Mouse (Mus musculus) midbrain, embryonic 10.5 days (tissue): Measurements from ENCODE around the gene Ctcf. TPM values are rescaled to one million over a fixed set of nuclear protein-coding genes. Genes with fewer than 3 reads are reported as not detected.

Experiments used
- DNase-seq: peaks from one replicate; pipeline ENCODE4 v3.0.0-alpha.2; 2017; ENCODE audit warnings: low spot score
- H3K27ac ChIP-seq: fragments of 300-500 bp; sonication (generic); replicated peaks from 2 replicates; pipeline ENCODE4 v1.5.1; 2016; ENCODE audit warnings: mild to moderate bottlenecking
- H3K27me3 ChIP-seq: fragments of 300-500 bp; sonication (generic); 2 replicates; pipeline ENCODE4 v1.6.1; 2016; ENCODE audit warnings: low read depth, mild to moderate bottlenecking; ENCODE audit not compliant: poor library complexity, severe bottlenecking
- H3K36me3 ChIP-seq: fragments of 300-500 bp; sonication (generic); 2 replicates; pipeline ENCODE4 v1.6.1; 2016; ENCODE audit warnings: mild to moderate bottlenecking, moderate library complexity
- H3K4me1 ChIP-seq: fragments of 300-500 bp; sonication (generic); 2 replicates; pipeline ENCODE4 v1.6.1; 2016
- H3K4me3 ChIP-seq: fragments of 300-500 bp; sonication (generic); 2 replicates; pipeline ENCODE4 v1.5.1; 2016; ENCODE audit warnings: mild to moderate bottlenecking, moderate library complexity
- H3K9me3 ChIP-seq: fragments of 300-500 bp; sonication (generic); replicated peaks from 2 replicates; pipeline ENCODE4 v1.6.1; 2016; ENCODE audit warnings: mild to moderate bottlenecking
- WGBS: fragments of 180-500 bp; shearing (Covaris S2); methylation state at CpG from one replicate; pipeline ENCODE4 v1.1.7; 2016; 5-methylcytosine and 5-hydroxymethylcytosine counted together
- polyA plus RNA-seq: library from polyadenylated mRNA; unstranded; fragments of >200 nt; fragmentation: Nextera tagmentation; extraction: Ambion mirVana; gene quantifications from 2 replicates; pipeline ENCODE4 v1.2.1, GENCODE M21; 2016

Gene Ctcf
- polyA plus RNA-seq, 1 experiment from 2014 or later: 137 TPM

DNA sequence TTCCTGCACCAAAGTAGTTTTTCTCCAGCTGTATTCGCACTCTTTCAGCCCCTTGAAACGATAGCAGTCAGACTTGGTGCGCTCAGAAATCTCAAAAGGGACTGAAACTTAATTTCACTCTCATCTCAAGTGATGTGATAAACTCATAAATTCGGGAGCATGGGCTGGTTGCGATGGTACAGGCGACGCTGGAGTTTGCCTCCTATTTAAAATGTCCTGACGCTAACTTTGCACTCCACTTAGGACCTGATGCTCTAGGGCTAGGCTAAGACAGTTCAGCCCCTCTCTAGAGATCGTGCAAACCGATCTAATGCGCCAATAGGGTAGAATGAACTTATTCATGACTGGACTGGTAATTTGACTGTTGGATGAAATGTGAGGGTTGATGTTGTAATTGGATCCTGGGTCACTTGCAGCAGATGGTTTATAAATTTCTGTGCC lies 1.3 kb downstream of the Ctcf start:
- Histone ChIP-seq H3K36me3 (peaks cover 9% of the 10 kb centered on the region), H3K27me3 (no peaks in the 10 kb centered on the region), H3K4me3 (peak overlapping the region; percentile 95), H3K4me1 (peaks cover 31% of the 10 kb centered on the region), H3K9me3 (no peaks in the 10 kb centered on the region), H3K27ac (peak overlapping the region; percentile 100)
- under 1% methylated on average over 11 of the region's 11 CpGs for WGBS
- no peak for DNase-seq

- Histone ChIP-seq H3K27me3 (no peaks in the 10 kb centered on the region), H3K27ac (no peak overlapping the region)
- 91% methylated on average over 4 of the region's 4 CpGs for WGBS
Observed at GRCm38 (mm10) chr8:105638510-105638909, 2.1 kb downstream of the Ctcf start.

GRCm38 (mm10) chr8:105639835-105640234 lies 3.5 kb downstream of the Ctcf start:
- no peak for DNase-seq
- peaks cover 27% of the 10 kb centered on the region for H3K36me3 ChIP-seq
- peaks cover 28% of the 10 kb centered on the region for H3K4me1 ChIP-seq
- H3K9me3 ChIP-seq: no peaks in the 10 kb centered on the region
- H3K4me3 ChIP-seq: no peak overlapping the region
- WGBS: 85% methylated on average over 1 of the region's 1 CpGs
- H3K27me3 ChIP-seq: no peaks in the 10 kb centered on the region
- no peak overlapping the region for H3K27ac ChIP-seq

More at GRCm38 (mm10) chr8:105638510-105638909, 2.1 kb downstream of the Ctcf start:
- H3K4me3 ChIP-seq: peak overlapping the region; percentile 95
- H3K36me3 ChIP-seq: peaks cover 14% of the 10 kb centered on the region
- H3K4me1 ChIP-seq: peaks cover 31% of the 10 kb centered on the region
- no peaks in the 10 kb centered on the region for H3K9me3 ChIP-seq
- DNase-seq: no peak

DNA sequence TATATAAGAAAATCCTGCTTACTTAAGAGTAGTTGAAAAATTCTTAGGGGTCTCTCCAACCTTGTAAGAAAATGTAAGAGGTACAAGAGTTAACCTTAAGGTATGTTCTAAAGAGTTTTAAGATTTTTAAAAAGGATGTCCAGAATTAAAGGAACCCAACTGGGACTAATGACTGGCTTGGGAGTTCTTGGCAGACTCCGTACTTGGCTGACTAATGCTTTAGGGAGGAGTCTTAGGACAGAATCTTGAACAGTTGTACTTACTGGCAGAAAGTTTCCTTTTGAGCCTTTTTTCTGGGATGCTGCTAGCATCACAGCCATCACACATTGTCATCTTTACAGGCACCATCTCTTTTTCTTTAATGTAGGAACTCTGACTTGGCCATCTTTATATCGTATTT lies 4.1 kb downstream of the Ctcf start:
- H3K36me3 ChIP-seq: peaks cover 34% of the 10 kb centered on the region
- no peak overlapping the region for H3K27ac ChIP-seq
- 91% methylated on average over 2 of the region's 2 CpGs for WGBS
- no peaks in the 10 kb centered on the region for H3K9me3 ChIP-seq
- H3K4me1 ChIP-seq: peaks cover 21% of the 10 kb centered on the region
- DNase-seq: no peak
- no peak overlapping the region for H3K4me3 ChIP-seq
- H3K27me3 ChIP-seq: no peaks in the 10 kb centered on the region

GRCm38 (mm10) chr8:105645205-105645604 lies 8.8 kb downstream of the Ctcf start:
- Histone ChIP-seq H3K27me3 (no peaks in the 10 kb centered on the region), H3K36me3 (peaks cover 65% of the 10 kb centered on the region), H3K4me1 (no peaks in the 10 kb centered on the region; the same call in 1 of the 2 replicates), H3K4me3 (no peak overlapping the region), H3K9me3 (no peaks in the 10 kb centered on the region), H3K27ac (no peak overlapping the region)
- DNase-seq: no peak
- WGBS: 96% methylated on average over 1 of the region's 1 CpGs

GRCm38 (mm10) chr8:105648929-105649328 lies 12.6 kb downstream of the Ctcf start:
- WGBS: 97% methylated on average over 1 of the region's 1 CpGs
- Histone ChIP-seq H3K4me1 (no peaks in the 10 kb centered on the region), H3K9me3 (no peaks in the 10 kb centered on the region), H3K4me3 (no peak overlapping the region), H3K36me3 (peaks cover 92% of the 10 kb centered on the region), H3K27ac (no peak overlapping the region), H3K27me3 (no peaks in the 10 kb centered on the region)
- DNase-seq: no peak

DNA sequence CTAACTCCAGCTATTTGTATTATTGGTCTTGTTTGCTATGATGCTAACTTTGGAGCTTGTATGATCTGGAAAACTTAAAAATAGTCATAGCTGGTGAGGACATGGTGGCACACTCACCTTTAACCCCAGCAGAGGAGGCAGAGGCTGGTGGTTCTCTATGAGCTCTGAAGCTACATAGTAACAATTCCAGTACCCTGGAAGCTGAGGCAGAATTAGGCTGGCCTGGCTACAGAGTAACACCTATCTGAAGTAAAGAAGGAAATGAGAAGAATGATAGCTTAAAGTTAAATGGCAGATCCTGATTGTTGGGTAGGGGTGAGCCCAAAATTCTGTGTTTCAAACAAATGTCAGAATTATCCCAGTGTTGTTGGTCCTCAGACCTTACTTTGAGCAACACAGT lies 21.3 kb downstream of the Ctcf start:
- Histone ChIP-seq H3K27ac (no peak overlapping the region), H3K4me1 (no peaks in the 10 kb centered on the region), H3K9me3 (no peaks in the 10 kb centered on the region), H3K27me3 (no peaks in the 10 kb centered on the region), H3K36me3 (peaks cover 51% of the 10 kb centered on the region), H3K4me3 (no peak overlapping the region)
- no peak for DNase-seq

DNA sequence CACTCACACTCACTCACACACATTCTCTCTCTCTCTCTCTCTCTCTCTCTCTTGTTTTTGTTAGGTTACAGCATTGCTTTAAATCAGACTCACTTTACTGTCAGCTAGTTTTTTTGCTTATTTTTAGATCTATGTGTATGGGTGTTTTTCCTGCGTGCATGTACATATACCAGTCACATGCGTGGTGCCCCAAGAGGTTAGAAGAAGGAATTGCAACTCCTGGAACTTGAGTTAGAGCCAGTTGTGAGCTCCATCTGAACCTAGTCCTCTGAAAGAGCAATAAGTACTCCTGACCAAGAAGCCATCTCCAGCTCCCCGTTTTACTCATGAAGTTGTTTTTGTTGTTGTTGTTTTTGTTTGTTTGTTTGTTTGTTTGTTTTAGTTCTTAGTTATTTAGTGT lies 24.8 kb downstream of the Ctcf start:
- H3K36me3 ChIP-seq: peaks cover 52% of the 10 kb centered on the region
- no peak overlapping the region for H3K4me3 ChIP-seq
- no peaks in the 10 kb centered on the region for H3K27me3 ChIP-seq
- DNase-seq: no peak
- H3K27ac ChIP-seq: no peak overlapping the region
- H3K4me1 ChIP-seq: no peaks in the 10 kb centered on the region
- 86% methylated on average over 3 of the region's 3 CpGs for WGBS
- H3K9me3 ChIP-seq: no peaks in the 10 kb centered on the region

DNA sequence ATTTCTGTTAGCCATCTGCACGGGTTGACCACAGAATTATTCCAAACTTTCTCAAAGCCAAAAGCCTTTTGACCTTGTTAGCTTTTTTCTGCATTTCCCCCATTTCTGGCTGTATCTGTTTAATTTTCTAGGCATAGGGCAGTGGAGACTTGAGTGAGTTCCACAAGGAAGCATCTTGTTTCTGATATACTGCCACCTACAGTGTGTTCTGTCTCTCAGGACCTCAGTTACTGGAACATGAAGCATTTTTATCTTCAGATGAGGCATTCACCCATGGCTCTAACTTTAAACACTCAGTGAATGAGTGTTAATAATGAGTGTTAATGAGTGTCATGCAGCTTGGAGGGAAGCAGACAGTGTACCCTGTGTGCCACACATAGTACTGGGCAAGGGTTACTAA lies 41.5 kb downstream of the Ctcf start:
- peaks cover 98% of the 10 kb centered on the region for H3K36me3 ChIP-seq
- DNase-seq: no peak

GRCm38 (mm10) chr8:105685325-105685724 lies 49.0 kb downstream of the Ctcf start:
- H3K4me1 ChIP-seq: peaks cover 15% of the 10 kb centered on the region
- H3K27ac ChIP-seq: no peak overlapping the region
- DNase-seq: no peak
- no peak overlapping the region for H3K4me3 ChIP-seq
- H3K9me3 ChIP-seq: no peaks in the 10 kb centered on the region
- 79% methylated on average over 7 of the region's 7 CpGs for WGBS
- peaks cover 42% of the 10 kb centered on the region for H3K36me3 ChIP-seq
- no peaks in the 10 kb centered on the region for H3K27me3 ChIP-seq

More for the DNA sequence above, 41.5 kb downstream of the Ctcf start:
- Histone ChIP-seq H3K27ac (no peak overlapping the region), H3K4me1 (no peaks in the 10 kb centered on the region), H3K27me3 (no peaks in the 10 kb centered on the region), H3K4me3 (no peak overlapping the region), H3K9me3 (no peaks in the 10 kb centered on the region)
- 88% methylated on average over 1 of the region's 1 CpGs for WGBS

- Histone ChIP-seq H3K27ac (0 out of 2 replicates have a peak within 1 kb of the TSS, but pooled peaks have one; percentile 1), H3K9me3 (no peaks in the 10 kb centered on the region), H3K27me3 (no peaks in the 10 kb centered on the region), H3K4me3 (peak within 1 kb of the TSS; percentile 23; the same call in 1 of the 2 replicates), H3K4me1 (peaks cover 15% of the 10 kb centered on the region), H3K36me3 (peaks cover 37% of the 10 kb centered on the region)
- peak; percentile 55 for DNase-seq
- WGBS: 14% methylated on average over 26 of the region's 26 CpGs
Observed at GRCm38 (mm10) chr8:105685796-105686308, 49.5 kb downstream of the Ctcf start, which contains the start of gene Carmil2. Gene Carmil2 (plus strand): TSS chr8:105686274.

GRCm38 (mm10) chr8:105686551-105686950 lies 50.2 kb downstream of the Ctcf start:
- 72% methylated on average over 6 of the region's 6 CpGs for WGBS
- Histone ChIP-seq H3K4me3 (no peak overlapping the region), H3K27ac (0 out of 2 replicates have a peak overlapping the region, but pooled peaks have one; percentile 1), H3K36me3 (peaks cover 30% of the 10 kb centered on the region), H3K4me1 (peaks cover 15% of the 10 kb centered on the region), H3K27me3 (no peaks in the 10 kb centered on the region), H3K9me3 (no peaks in the 10 kb centered on the region)
- no peak for DNase-seq

- no peak for DNase-seq
- Histone ChIP-seq H3K27me3 (no peaks in the 10 kb centered on the region), H3K4me3 (no peak overlapping the region), H3K27ac (no peak overlapping the region), H3K4me1 (peaks cover 15% of the 10 kb centered on the region), H3K36me3 (peaks cover 23% of the 10 kb centered on the region), H3K9me3 (peaks cover 3% of the 10 kb centered on the region; the same call in 1 of the 2 replicates)
- WGBS: 65% methylated on average over 8 of the region's 8 CpGs
Observed at GRCm38 (mm10) chr8:105687512-105687911, 51.1 kb downstream of the Ctcf start.
